Mouse (Mus musculus) heart, adult 2 months (tissue): ENCODE measurements around the gene Pgm1. TPM values are rescaled to one million over a fixed set of nuclear protein-coding genes. Genes with fewer than 3 reads are reported as not detected.

Source experiments
- DNase-seq, 2 experiments: peaks; one replicate each; pipeline ENCODE4 v3.0.0; 2021
- H3K27ac ChIP-seq: fragments of 200-600 bp; 2 replicates; pipeline ENCODE4 v1.8.1; 2022
- H3K27me3 ChIP-seq: fragments of 200-500 bp; 2 replicates; pipeline ENCODE4 v1.6.1; 2012; ENCODE audit warnings: mild to moderate bottlenecking, low read length, inconsistent platforms, mixed read lengths; ENCODE audit not compliant: control insufficient read depth, insufficient read depth
- H3K36me3 ChIP-seq: fragments of 200-500 bp; 2 replicates; pipeline ENCODE4 v1.6.1; 2012; ENCODE audit warnings: low read length, inconsistent platforms; ENCODE audit not compliant: control insufficient read depth, insufficient read depth
- H3K4me1 ChIP-seq: fragments of 200-500 bp; 2 replicates; pipeline ENCODE4 v1.6.1; 2011; ENCODE audit warnings: low read length; ENCODE audit not compliant: control insufficient read depth, insufficient read depth
- H3K4me3 ChIP-seq: fragments of 200-600 bp; 2 replicates; pipeline ENCODE4 v1.8.1; 2022
- H3K79me2 ChIP-seq: fragments of 200-500 bp; replicated peaks from 2 replicates; pipeline ENCODE4 v1.6.1; 2012; ENCODE audit warnings: mild to moderate bottlenecking, inconsistent platforms, low read length, moderate library complexity, mixed read lengths; ENCODE audit not compliant: control insufficient read depth, insufficient read depth
- H3K9ac ChIP-seq: fragments of 200-500 bp; 2 replicates; pipeline ENCODE4 v1.6.1; 2012; ENCODE audit warnings: low read depth, mild to moderate bottlenecking, control low read depth, inconsistent platforms, low read length, mixed read lengths
- CTCF ChIP-seq: fragments of 200-600 bp; IDR thresholded peaks from 2 replicates; pipeline ENCODE4 v1.8.1; 2022; ENCODE audit warnings: antibody characterized with exemption, mild to moderate bottlenecking, moderate library complexity
- EP300 ChIP-seq: fragments of 200-500 bp; IDR thresholded peaks from 2 replicates; pipeline ENCODE4 v1.6.1; 2011; ENCODE audit warnings: low read depth, low read length, control low read depth; ENCODE audit not compliant: insufficient read depth
- POLR2A ChIP-seq: fragments of 200-500 bp; IDR thresholded peaks from 2 replicates; pipeline ENCODE4 v1.6.1; 2011; ENCODE audit warnings: mild to moderate bottlenecking, low read depth, low read length, control low read depth; ENCODE audit not compliant: insufficient read depth
- WGBS: fragments of 180-500 bp; shearing (Covaris S2); methylation state at CpG from one replicate; pipeline ENCODE4 v1.1.7; 2018; 5-methylcytosine and 5-hydroxymethylcytosine counted together
- intact Hi-C: fragments of 180-260 bp; cut with DNase I; formaldehyde crosslinking; loops from one replicate; pipeline ENCODE4 v1.15.1; 2025
- polyA plus RNA-seq: library from polyadenylated mRNA; depleted of rRNA; stranded (reverse); fragments of >200 nt; gene quantifications from 2 replicates; pipeline ENCODE4 v1.2.3, GENCODE M21; 2012
- total RNA-seq, 2 experiments: library from RNA; stranded (reverse); gene quantifications; 2 replicates each; pipeline ENCODE4 v1.2.3; 2021

The Pgm1 gene
- total and polyA plus RNA-seq, 3 experiments = 157 to 234 (median 203) TPM

- no peak overlapping the region for H3K4me3 ChIP-seq
- H3K9ac ChIP-seq = no peak overlapping the region
- H3K27ac ChIP-seq = no peak overlapping the region
- no peaks in the 10 kb centered on the region for H3K4me1 ChIP-seq
- WGBS = 68% methylated on average over 3 of the region's 3 CpGs
- no peaks in the 10 kb centered on the region for H3K79me2 ChIP-seq
- H3K36me3 ChIP-seq = no peaks in the 10 kb centered on the region; the same call in 1 of the 2 replicates
- H3K27me3 ChIP-seq = no peaks in the 10 kb centered on the region
- intact Hi-C loops = loop anchor here (2.0 kb wide), 2 partner anchors 379 to 507 kb away; no protein-coding TSS in a partner anchor
- DNase-seq = no peak
- no peak for TF ChIP-seq EP300
- TF ChIP-seq POLR2A = no peak
- TF ChIP-seq CTCF = no peak
These were observed 98.6 kb downstream of the Pgm1 start for GRCm38 (mm10) chr4:100027773-100028172.

DNA sequence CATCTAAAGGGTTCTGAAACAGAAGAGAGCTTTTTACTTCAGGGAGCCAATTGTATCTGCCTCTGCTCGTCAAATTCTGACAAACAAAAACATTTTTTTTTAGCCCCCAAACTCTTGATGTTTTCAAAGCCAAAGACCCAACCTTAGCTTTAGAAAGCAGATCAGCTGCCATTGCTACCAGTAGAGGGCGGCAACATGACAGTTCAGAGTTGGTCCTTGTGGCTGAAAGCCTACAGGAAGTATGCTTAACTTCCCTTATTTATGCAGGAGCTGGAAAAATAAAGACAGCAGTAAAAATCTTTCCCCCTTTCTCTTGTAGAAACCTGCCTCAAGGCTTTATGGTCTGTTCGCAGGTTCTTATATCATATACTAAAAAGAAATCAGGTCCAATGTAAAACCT is 99.4 kb downstream of the Pgm1 start:
- Histone ChIP-seq H3K9ac (no peak overlapping the region), H3K79me2 (no peaks in the 10 kb centered on the region), H3K36me3 (no peaks in the 10 kb centered on the region; the same call in 1 of the 2 replicates), H3K27me3 (no peaks in the 10 kb centered on the region), H3K27ac (no peak overlapping the region; the same call in 1 of the 2 replicates), H3K4me3 (no peak overlapping the region), H3K4me1 (no peaks in the 10 kb centered on the region)
- intact Hi-C loops = loop anchor here (2.0 kb wide), 2 partner anchors 378 to 506 kb away; no protein-coding TSS in a partner anchor
- TF ChIP-seq POLR2A = no peak
- TF ChIP-seq EP300 = 0 out of 2 replicates have a peak, but pooled peaks have one; percentile 55
- peak; percentile 94 for TF ChIP-seq CTCF
- WGBS = 4% methylated on average over 3 of the region's 3 CpGs
- DNase-seq = peak; percentile 54 to 73

DNA sequence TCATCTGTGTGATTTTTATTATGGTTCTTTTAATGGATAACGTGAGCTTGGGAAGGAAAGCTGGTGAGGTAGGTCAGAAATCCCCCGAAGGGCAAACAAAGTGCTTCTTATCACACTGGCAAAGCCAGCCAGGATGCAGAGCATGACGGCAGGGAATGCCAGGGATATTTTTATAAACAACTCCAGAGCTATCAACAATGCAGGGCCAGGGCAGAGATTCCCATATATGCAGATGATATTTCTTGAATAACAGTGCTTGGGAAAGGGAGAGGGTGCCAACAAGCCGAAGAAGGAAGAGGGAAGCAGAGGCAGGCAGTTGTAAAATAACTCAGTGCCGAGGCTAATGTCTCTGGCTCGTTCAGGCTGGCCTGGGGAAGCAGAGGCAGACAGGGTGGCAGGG is 102.1 kb downstream of the Pgm1 start:
- H3K9ac ChIP-seq = no peak overlapping the region; the same call in 1 of the 2 replicates
- intact Hi-C loops = loop anchor here (10.0 kb wide), 1 partner anchor 184 kb away; no protein-coding TSS in a partner anchor

GRCm38 (mm10) chr4:100032608-100033007 is 103.4 kb downstream of the Pgm1 start:
- DNase-seq = no peak
- H3K27ac ChIP-seq = no peak overlapping the region
- H3K4me3 ChIP-seq = no peak overlapping the region
- WGBS = 93% methylated on average over 7 of the region's 7 CpGs
- no peak overlapping the region for H3K9ac ChIP-seq
- TF ChIP-seq POLR2A (no peak), EP300 (no peak), CTCF (no peak)
- H3K27me3 ChIP-seq = no peaks in the 10 kb centered on the region
- no peaks in the 10 kb centered on the region for H3K79me2 ChIP-seq
- no peaks in the 10 kb centered on the region; the same call in 1 of the 2 replicates for H3K36me3 ChIP-seq
- no peaks in the 10 kb centered on the region for H3K4me1 ChIP-seq
- intact Hi-C loops = loop anchor here (10.0 kb wide), 1 partner anchor 182 kb away; no protein-coding TSS in a partner anchor

More for the DNA sequence above, 102.1 kb downstream of the Pgm1 start:
- no peak overlapping the region for H3K4me3 ChIP-seq
- H3K27me3 ChIP-seq = no peaks in the 10 kb centered on the region
- no peaks in the 10 kb centered on the region; the same call in 1 of the 2 replicates for H3K36me3 ChIP-seq
- TF ChIP-seq POLR2A = no peak
- TF ChIP-seq CTCF = no peak
- 0 out of 2 replicates have a peak, but pooled peaks have one; percentile 20 for TF ChIP-seq EP300
- H3K4me1 ChIP-seq = no peaks in the 10 kb centered on the region
- DNase-seq = peak in 1 of 2 experiments; percentile 53
- 21% methylated on average over 6 of the region's 6 CpGs for WGBS
- peak overlapping the region; percentile 64 for H3K27ac ChIP-seq
- no peaks in the 10 kb centered on the region for H3K79me2 ChIP-seq

DNA sequence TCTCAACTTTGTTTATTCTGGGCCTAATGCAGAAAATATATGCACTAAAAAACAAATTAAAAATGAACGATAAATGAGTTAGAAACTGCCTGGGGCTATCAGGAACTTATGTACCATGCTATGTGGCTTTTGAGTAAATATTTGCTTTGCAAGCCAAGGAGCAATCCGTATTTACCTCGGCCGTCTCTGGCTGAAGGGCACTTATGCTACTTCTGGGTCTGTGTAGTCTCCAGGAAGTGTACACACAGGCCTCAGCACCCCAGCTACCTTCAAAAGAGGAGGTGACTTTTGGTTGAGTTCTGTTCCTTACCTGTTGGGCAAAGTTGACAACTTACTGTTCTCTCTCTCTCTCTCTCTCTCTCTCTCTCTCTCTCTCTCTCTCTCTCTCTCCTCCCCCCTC is 104.7 kb downstream of the Pgm1 start:
- TF ChIP-seq POLR2A = no peak
- TF ChIP-seq EP300 = no peak
- TF ChIP-seq CTCF = no peak
- no peaks in the 10 kb centered on the region for H3K4me1 ChIP-seq
- H3K27ac ChIP-seq = no peak overlapping the region
- no peaks in the 10 kb centered on the region for H3K79me2 ChIP-seq
- no peak overlapping the region for H3K4me3 ChIP-seq
- no peaks in the 10 kb centered on the region for H3K27me3 ChIP-seq
- H3K9ac ChIP-seq = no peak overlapping the region
- 90% methylated on average over 4 of the region's 4 CpGs for WGBS
- no peaks in the 10 kb centered on the region; the same call in 1 of the 2 replicates for H3K36me3 ChIP-seq
- intact Hi-C loops = loop anchor here (10.0 kb wide), 1 partner anchor 181 kb away; no protein-coding TSS in a partner anchor
- no peak for DNase-seq

DNA sequence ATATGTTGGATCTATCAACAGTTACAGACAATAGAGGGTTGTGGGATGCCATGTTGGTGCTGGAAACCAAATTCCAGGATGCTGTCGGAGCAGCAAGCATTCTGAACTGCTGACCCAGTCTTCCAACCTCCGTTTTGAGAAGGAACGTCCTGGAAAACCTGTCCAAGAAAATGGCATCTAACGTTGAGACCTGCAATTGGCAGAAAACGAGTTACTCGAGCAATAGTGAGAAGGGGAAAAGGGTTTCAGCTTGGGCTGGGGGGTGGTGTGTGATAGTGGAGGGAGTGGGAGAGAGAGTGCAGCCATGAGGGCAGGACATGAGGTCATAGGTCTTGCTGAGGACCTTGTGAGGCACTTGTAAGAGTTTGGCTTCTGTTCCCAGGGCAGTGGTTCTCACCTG is 105.8 kb downstream of the Pgm1 start:
- WGBS = 74% methylated on average over 6 of the region's 6 CpGs
- peak in 1 of 2 experiments; percentile 1 for DNase-seq
- intact Hi-C loops = loop anchor here (10.0 kb wide), 1 partner anchor 180 kb away; no protein-coding TSS in a partner anchor
- Histone ChIP-seq H3K9ac (no peak overlapping the region), H3K79me2 (no peaks in the 10 kb centered on the region), H3K4me1 (no peaks in the 10 kb centered on the region), H3K4me3 (no peak overlapping the region), H3K36me3 (no peaks in the 10 kb centered on the region; the same call in 1 of the 2 replicates), H3K27me3 (no peaks in the 10 kb centered on the region), H3K27ac (no peak overlapping the region)
- TF ChIP-seq POLR2A (no peak), EP300 (no peak), CTCF (no peak)
